ENCODE assay signal across 9 mouse cellular contexts in genomic region chr5:149489136-149489535, GRCm38 (mm10). TPM values are rescaled to one million over a fixed set of nuclear protein-coding genes. Genes with fewer than 3 reads are reported as not detected.
DNase-seq lines count a peak whose midpoint lies in the region; ATAC-seq and TF ChIP-seq lines count a peak whose summit lies in the region.
"Had no signal": no experiment of that assay in that cellular context is flagged by ENCODE, and none has a peak within 500 bp of the region (broad histone marks: within the 10 kb centered on the region; RNA-seq: fewer than 3 reads in every experiment).

No protein-coding gene starts in this region.

- no peaks in the 10 kb centered on the region for H3K36me3 ChIP-seq in neural tube, embryonic 11.5 days (ENCODE audit: control insufficient read depth, insufficient read depth, low read length)
- no peaks in the 10 kb centered on the region for H3K36me3 ChIP-seq in lung, postnatal 0 days (ENCODE audit: insufficient read depth, low read length)

- intact Hi-C loops in left cerebral cortex, postnatal 14 days (cut with DNase I) = no loop called here

- peaks cover 14% of the 10 kb centered on the region for H3K4me1 ChIP-seq in neural tube, embryonic 11.5 days (ENCODE audit: control insufficient read depth, insufficient read depth, low read length)
- no peaks in the 10 kb centered on the region for H3K4me1 ChIP-seq in lung, postnatal 0 days (ENCODE audit: insufficient read depth, low read depth, low read length)

- peak; percentile 75 for DNase-seq in neural tube, embryonic 11.5 days (ENCODE audit: low spot score)
- no peak for DNase-seq in neural tube, embryonic 10.5 days (ENCODE audit: extremely low spot score, low spot score)
- DNase-seq in frontal cortex, postnatal 14 days (ENCODE audit: low spot score in 2 of 2) = peak; percentile 72 to 85
- peak; percentile 78 to 93 for DNase-seq in left cerebral cortex, postnatal 14 days (ENCODE audit: low spot score in 2 of 2)
- DNase-seq in right cerebral cortex, postnatal 10 days (ENCODE audit: low spot score in 2 of 2) = peak; percentile 91 to 95
- DNase-seq in lung, postnatal 0 days (ENCODE audit: low spot score) = no peak
- no peak for DNase-seq in urinary bladder, adult 18-20 months (ENCODE audit: low spot score in 2 of 2)

- no peak for TF ChIP-seq CTCF in lung, postnatal 0 days (IDR thresholded peaks at IDR 0.05)

- H3K4me2 ChIP-seq in neural tube, embryonic 11.5 days (ENCODE audit: low read depth) = no peak overlapping the region
- H3K4me2 ChIP-seq in lung, postnatal 0 days (replicated peaks; ENCODE audit: low read depth, low read length) = no peak overlapping the region

- no peak for TF ChIP-seq EP300 in lung, postnatal 0 days (IDR thresholded peaks at IDR 0.05)

- no peak overlapping the region for H3K9ac ChIP-seq in neural tube, embryonic 11.5 days (ENCODE audit: low read length)
- no peak overlapping the region for H3K9ac ChIP-seq in lung, postnatal 0 days (replicated peaks; ENCODE audit: low read depth)

- H3K4me3 ChIP-seq in neural tube, embryonic 11.5 days (ENCODE audit: low read depth, low read length) = no peak overlapping the region
- no peak overlapping the region for H3K4me3 ChIP-seq in lung, postnatal 0 days (ENCODE audit: low read depth, low read length)
- H3K4me3 ChIP-seq: erythroblast, embryonic 14.5 days had no signal

- peak overlapping the region; percentile 45; the same call in 1 of the 2 replicates for H3K27ac ChIP-seq in neural tube, embryonic 11.5 days (ENCODE audit: low read depth, low read length)
- no peak overlapping the region for H3K27ac ChIP-seq in lung, postnatal 0 days (ENCODE audit: low read length)

- WGBS in neural tube, embryonic 11.5 days = 63% methylated on average over 11 of the region's 11 CpGs
- WGBS in lung, postnatal 0 days = 60% methylated on average over 11 of the region's 11 CpGs

- H3K27me3 ChIP-seq in neural tube, embryonic 11.5 days (ENCODE audit: control insufficient read depth, insufficient read depth, low read length) = no peaks in the 10 kb centered on the region
- no peaks in the 10 kb centered on the region for H3K27me3 ChIP-seq in lung, postnatal 0 days (replicated peaks; ENCODE audit: insufficient read depth, low read length)

- no peaks in the 10 kb centered on the region for H3K9me3 ChIP-seq in neural tube, embryonic 11.5 days (ENCODE audit: control insufficient read depth, low read length)
- H3K9me3 ChIP-seq in lung, postnatal 0 days (ENCODE audit: low read length) = no peaks in the 10 kb centered on the region

- peak; percentile 81 for ATAC-seq in neural tube, embryonic 11.5 days (ENCODE audit: insufficient read depth, low FRiP score, low TSS enrichment)
- ATAC-seq in lung, postnatal 0 days = no peak
- ATAC-seq in monocyte, adult 5-6 weeks (replicated peaks; ENCODE audit: insufficient number of reproducible peaks, low FRiP score, low TSS enrichment, poor library complexity, severe bottlenecking) = no peak

RNA-seq across cellular contexts. Expression of gene Wdr95, which starts 39.3 kb away (rescaled TPM):
- not detected in 2 replicates for polyA plus RNA-seq in neural tube, embryonic 11.5 days (2014; fragmentation: Nextera tagmentation; extraction: Ambion mirVana)
- 1 to 10 TPM in 1 of 2 experiments, under 1 TPM in 1; 0.74 to 1.4 TPM for total RNA-seq in left cerebral cortex, postnatal 14 days (2021)
- 0.29 and 0.36 TPM in 2 replicates for polyA plus RNA-seq in lung, postnatal 0 days (2015; fragmentation: Nextera tagmentation; extraction: Ambion mirVana)
- total RNA-seq in monocyte, adult 5-6 weeks (2017) = 4.4 to 5.9 TPM (median 4.7 TPM) in 3 replicates
- polyA plus RNA-seq: erythroblast, embryonic 14.5 days had no signal

RNA-seq across cellular contexts. Expression of gene Tex26, which starts 49.7 kb away (rescaled TPM):
- 0.49 and 1.4 TPM in 2 replicates for polyA plus RNA-seq in neural tube, embryonic 11.5 days (2014; fragmentation: Nextera tagmentation; extraction: Ambion mirVana)
- total RNA-seq in left cerebral cortex, postnatal 14 days (2021) = not detected
- polyA plus RNA-seq in lung, postnatal 0 days (2015; fragmentation: Nextera tagmentation; extraction: Ambion mirVana) = 3.0 and 4.9 TPM in 2 replicates
- total RNA-seq in monocyte, adult 5-6 weeks (2017) = not detected in 3 replicates
- polyA plus RNA-seq: erythroblast, embryonic 14.5 days had no signal

Comparison
In these comparisons a context has a peak if more than half of its experiments do, and no peak if none do; other contexts are left out.
1. DNase-seq: peak in neural tube, embryonic 11.5 days (single experiment), frontal cortex, postnatal 14 days (2 of 2), left cerebral cortex, postnatal 14 days (2 of 2) and right cerebral cortex, postnatal 10 days (2 of 2); none in neural tube, embryonic 10.5 days (single experiment), lung, postnatal 0 days (single experiment) and urinary bladder, adult 18-20 months (0 of 2).